Mouse (Mus musculus): Measurements from ENCODE around the gene Olfr429. TPM values are rescaled to one million over a fixed set of nuclear protein-coding genes. Genes with fewer than 3 reads are reported as not detected.

Olfr429 gene
- total RNA-seq, 2 experiments from 2014 or later = not detected

Other genes starting within 250 kb of the Olfr429 start
- not detected in 2 replicates for gene Ifi211, start 171.3 kb upstream of the Olfr429 start, total RNA-seq (2014; fragmentation: Nextera tagmentation)
- gene Ifi211, start 171.3 kb upstream of the Olfr429 start, total RNA-seq (2017) = 2.6 and 4.1 TPM in 2 replicates
- gene Mndal, start 141.8 kb upstream of the Olfr429 start, total RNA-seq (2014; fragmentation: Nextera tagmentation) = 39.2 and 48.4 TPM in 2 replicates
- 48.0 and 63.2 TPM in 2 replicates for gene Mndal, start 141.8 kb upstream of the Olfr429 start, total RNA-seq (2017)
- 21.6 and 24.5 TPM in 2 replicates for gene Ifi203, start 141.7 kb upstream of the Olfr429 start, total RNA-seq (2014; fragmentation: Nextera tagmentation)
- gene Ifi203, start 141.7 kb upstream of the Olfr429 start, total RNA-seq (2017) = 9.5 and 28.7 TPM in 2 replicates
- not detected in 2 replicates for gene Ifi202b, start 101.6 kb upstream of the Olfr429 start, total RNA-seq (2014; fragmentation: Nextera tagmentation)
- not detected in 2 replicates for gene Ifi202b, start 101.6 kb upstream of the Olfr429 start, total RNA-seq (2017)
- not detected in 2 replicates for gene Ifi205, start 52.5 kb upstream of the Olfr429 start, total RNA-seq (2014; fragmentation: Nextera tagmentation)
- 2.9 and 3.1 TPM in 2 replicates for gene Ifi205, start 52.5 kb upstream of the Olfr429 start, total RNA-seq (2017)
- not detected in 2 replicates for gene Olfr433, start 43.6 kb upstream of the Olfr429 start, total RNA-seq (2014; fragmentation: Nextera tagmentation)
- gene Olfr433, start 43.6 kb upstream of the Olfr429 start, total RNA-seq (2017) = not detected in 2 replicates
- gene Olfr432, start 35.1 kb upstream of the Olfr429 start, total RNA-seq (2014; fragmentation: Nextera tagmentation) = not detected in 2 replicates
- not detected in 2 replicates for gene Olfr432, start 35.1 kb upstream of the Olfr429 start, total RNA-seq (2017)
- gene Olfr430, start 17.7 kb upstream of the Olfr429 start, total RNA-seq (2014; fragmentation: Nextera tagmentation) = not detected in 2 replicates
- gene Olfr430, start 17.7 kb upstream of the Olfr429 start, total RNA-seq (2017) = not detected in 2 replicates
- gene Olfr427, start 12.6 kb downstream of the Olfr429 start, total RNA-seq (2014; fragmentation: Nextera tagmentation) = not detected in 2 replicates
- gene Olfr427, start 12.6 kb downstream of the Olfr429 start, total RNA-seq (2017) = not detected in 2 replicates
- not detected in 2 replicates for gene Olfr231, start 36.8 kb downstream of the Olfr429 start, total RNA-seq (2014; fragmentation: Nextera tagmentation)
- gene Olfr231, start 36.8 kb downstream of the Olfr429 start, total RNA-seq (2017) = not detected in 2 replicates
- not detected in 2 replicates for gene Olfr424, start 47.2 kb downstream of the Olfr429 start, total RNA-seq (2014; fragmentation: Nextera tagmentation)
- not detected in 2 replicates for gene Olfr424, start 47.2 kb downstream of the Olfr429 start, total RNA-seq (2017)
- gene Olfr420, start 71.3 kb downstream of the Olfr429 start, total RNA-seq (2014; fragmentation: Nextera tagmentation) = not detected in 2 replicates
- not detected in 2 replicates for gene Olfr420, start 71.3 kb downstream of the Olfr429 start, total RNA-seq (2017)
- 39.3 and 44.3 TPM in 2 replicates for gene Spta1, start 88.4 kb downstream of the Olfr429 start, total RNA-seq (2014; fragmentation: Nextera tagmentation)
- 50.4 and 72.5 TPM in 2 replicates for gene Spta1, start 88.4 kb downstream of the Olfr429 start, total RNA-seq (2017)
- not detected in 2 replicates for gene Olfr419, start 167.7 kb downstream of the Olfr429 start, total RNA-seq (2014; fragmentation: Nextera tagmentation)
- gene Olfr419, start 167.7 kb downstream of the Olfr429 start, total RNA-seq (2017) = not detected in 2 replicates
- not detected in 2 replicates for gene Mptx1, start 246.2 kb downstream of the Olfr429 start, total RNA-seq (2014; fragmentation: Nextera tagmentation)
- not detected in 2 replicates for gene Mptx1, start 246.2 kb downstream of the Olfr429 start, total RNA-seq (2017)